9 mouse cellular contexts compared by ENCODE assay signal in genomic region chr3:121588737-121589493, GRCm38 (mm10). TPM values are rescaled to one million over a fixed set of nuclear protein-coding genes. Genes with fewer than 3 reads are reported as not detected.
DNase-seq lines count a peak whose midpoint lies in the region; ATAC-seq lines count a peak whose summit lies in the region.
"Had no signal": no experiment of that assay in that cellular context is flagged by ENCODE, and none has a peak within 500 bp of the region (broad histone marks: within the 10 kb centered on the region; RNA-seq: fewer than 3 reads in every experiment).

No protein-coding gene starts in this region.

- WGBS in heart, embryonic 16.5 days, result 48% methylated on average over 14 of the region's 14 CpGs

- H3K36me3 ChIP-seq in heart, embryonic 16.5 days (ENCODE audit: control insufficient read depth, insufficient read depth), result no peaks in the 10 kb centered on the region

- peaks cover 5% of the 10 kb centered on the region for H3K4me1 ChIP-seq in heart, embryonic 16.5 days (ENCODE audit: control insufficient read depth, insufficient read depth, low read length)

- ATAC-seq in heart, embryonic 16.5 days (replicated peaks; ENCODE audit: extremely low read depth, insufficient read depth, low FRiP score), result peak; percentile 70

- H3K4me3 ChIP-seq in heart, embryonic 16.5 days (ENCODE audit: low read length), result no peak overlapping the region

- no peak overlapping the region for H3K4me2 ChIP-seq in heart, embryonic 16.5 days (ENCODE audit: low read depth, low read length)

- no peaks in the 10 kb centered on the region for H3K27me3 ChIP-seq in heart, embryonic 16.5 days (ENCODE audit: control insufficient read depth, insufficient read depth, low read length)

- DNase-seq in adrenal gland, postnatal 14 days, result peak; percentile 40
- no peak for DNase-seq in adrenal gland, adult 2 months
- DNase-seq in embryo, embryonic 9.5 days (ENCODE audit: extremely low spot score), result peak; percentile 71
- peak; percentile 66 for DNase-seq in lung, postnatal 25 days (ENCODE audit: low spot score)
- DNase-seq in cerebellum, postnatal 14 days, result no peak
- no peak for DNase-seq in layer of hippocampus, postnatal 10 days (ENCODE audit: low spot score in 2 of 2)
- DNase-seq in layer of hippocampus, adult 11-12 months (ENCODE audit: low spot score), result no peak

- no peak overlapping the region for H3K27ac ChIP-seq in heart, embryonic 16.5 days (ENCODE audit: low read length)

- H3K9me3 ChIP-seq in heart, embryonic 16.5 days (replicated peaks; ENCODE audit: control insufficient read depth, low read length), result peaks cover 5% of the 10 kb centered on the region; the same call in 1 of the 2 replicates

- H3K9ac ChIP-seq in heart, embryonic 16.5 days (ENCODE audit: low read length), result no peak overlapping the region

RNA-seq across cellular contexts. Expression of gene Slc44a3, which starts 56.7 kb away (rescaled TPM):
- total RNA-seq in adrenal gland, postnatal 14 days (2021), result 14.6 TPM in 2 replicates
- total RNA-seq in adrenal gland, adult 2 months (2021), result 10 to 100 TPM; 17.4 to 27.9 TPM
- polyA plus RNA-seq in adrenal gland, adult 2 months (2012; rRNA removed), result 6.1 and 8.9 TPM in 2 replicates
- polyA plus RNA-seq in heart, embryonic 16.5 days (2015; fragmentation: Nextera tagmentation; extraction: Ambion mirVana), result 1.2 and 2.5 TPM in 2 replicates
- total RNA-seq in layer of hippocampus, postnatal 10 days (2021), result under 1 TPM; 0.11 to 0.14 TPM
- total RNA-seq: hematopoietic stem cell, adult 5-6 weeks had no signal

Comparison
In these comparisons a context has a peak if more than half of its experiments do, and no peak if none do; other contexts are left out.
1. DNase-seq: peak in adrenal gland, postnatal 14 days (single experiment), embryo, embryonic 9.5 days (single experiment) and lung, postnatal 25 days (single experiment); none in adrenal gland, adult 2 months (single experiment), cerebellum, postnatal 14 days (0 of 2), layer of hippocampus, postnatal 10 days (0 of 2) and layer of hippocampus, adult 11-12 months (single experiment).
2. RNA of gene Slc44a3, which starts 56.7 kb away (total RNA-seq): 17.4 to 27.9 TPM in adrenal gland, adult 2 months and 14.6 TPM in adrenal gland, postnatal 14 days; 0.11 to 0.14 TPM in layer of hippocampus, postnatal 10 days; every median in the first group is over 10 times any median in the second.